Mouse (Mus musculus): ENCODE results near the gene Sim2. TPM values are rescaled to one million over a fixed set of nuclear protein-coding genes. Genes with fewer than 3 reads are reported as not detected.

Sim2 gene
- polyA plus RNA-seq (2016; fragmentation: Nextera tagmentation; extraction: Ambion mirVana): 0.04 and 0.14 TPM in 2 replicates

GRCm38 (mm10) chr16:94084711-94085602 is at the start of gene Sim2:
Gene Sim2 (plus strand): TSS chr16:94084931.
- Histone ChIP-seq H3K36me3 (replicated peaks) (no peaks in the 10 kb centered on the region), H3K9me3 (no peaks in the 10 kb centered on the region), H3K4me3 (peak within 1 kb of the TSS; percentile 45), H3K27ac (peak within 1 kb of the TSS; percentile 48), H3K4me1 (peaks cover 46% of the 10 kb centered on the region), H3K27me3 (ENCODE audit: poor library complexity, severe bottlenecking) (peaks cover 100% of the 10 kb centered on the region)
- DNase-seq (ENCODE audit: extremely low spot score, low spot score): peak; percentile 50
- under 1% methylated on average over 95 of the region's 96 CpGs for WGBS

GRCm38 (mm10) chr16:94037280-94037679 is 47.5 kb upstream of the Sim2 start:
- Histone ChIP-seq H3K9me3 (no peaks in the 10 kb centered on the region), H3K36me3 (replicated peaks) (no peaks in the 10 kb centered on the region), H3K4me1 (peaks cover 19% of the 10 kb centered on the region), H3K27ac (no peak overlapping the region), H3K27me3 (ENCODE audit: poor library complexity, severe bottlenecking) (peaks cover 48% of the 10 kb centered on the region), H3K4me3 (no peak overlapping the region)
- no peak for DNase-seq (ENCODE audit: extremely low spot score, low spot score)
- WGBS: 96% methylated on average over 7 of the region's 7 CpGs

- Histone ChIP-seq H3K9me3 (no peaks in the 10 kb centered on the region), H3K27me3 (ENCODE audit: poor library complexity, severe bottlenecking) (peaks cover 59% of the 10 kb centered on the region), H3K36me3 (replicated peaks) (no peaks in the 10 kb centered on the region), H3K4me3 (no peak overlapping the region), H3K4me1 (peaks cover 19% of the 10 kb centered on the region), H3K27ac (no peak overlapping the region)
- peak; percentile 70 for DNase-seq (ENCODE audit: extremely low spot score, low spot score)
- WGBS: 70% methylated on average over 12 of the region's 12 CpGs
These were observed 46.3 kb upstream of the Sim2 start for GRCm38 (mm10) chr16:94038272-94038985.

GRCm38 (mm10) chr16:94038986-94039341 is 45.8 kb upstream of the Sim2 start:
- Histone ChIP-seq H3K36me3 (replicated peaks) (no peaks in the 10 kb centered on the region), H3K27me3 (ENCODE audit: poor library complexity, severe bottlenecking) (peaks cover 65% of the 10 kb centered on the region), H3K27ac (no peak overlapping the region), H3K9me3 (no peaks in the 10 kb centered on the region), H3K4me1 (peaks cover 19% of the 10 kb centered on the region), H3K4me3 (no peak overlapping the region)
- WGBS: 92% methylated on average over 9 of the region's 9 CpGs
- DNase-seq (ENCODE audit: extremely low spot score, low spot score): no peak

- Histone ChIP-seq H3K9me3 (no peaks in the 10 kb centered on the region), H3K27me3 (ENCODE audit: poor library complexity, severe bottlenecking) (peaks cover 71% of the 10 kb centered on the region), H3K27ac (no peak overlapping the region), H3K4me3 (peak overlapping the region; percentile 24), H3K4me1 (peaks cover 19% of the 10 kb centered on the region), H3K36me3 (replicated peaks) (no peaks in the 10 kb centered on the region)
- 13% methylated on average over 16 of the region's 16 CpGs for WGBS
- DNase-seq (ENCODE audit: extremely low spot score, low spot score): no peak
These were observed 44.2 kb upstream of the Sim2 start for GRCm38 (mm10) chr16:94040485-94040884.

GRCm38 (mm10) chr16:94041065-94041712 is 43.5 kb upstream of the Sim2 start:
- peak; percentile 29 for DNase-seq (ENCODE audit: extremely low spot score, low spot score)
- Histone ChIP-seq H3K4me1 (peaks cover 19% of the 10 kb centered on the region), H3K27ac (no peak overlapping the region), H3K36me3 (replicated peaks) (no peaks in the 10 kb centered on the region), H3K9me3 (no peaks in the 10 kb centered on the region), H3K4me3 (peak overlapping the region; percentile 24), H3K27me3 (ENCODE audit: poor library complexity, severe bottlenecking) (peaks cover 74% of the 10 kb centered on the region)
- 44% methylated on average over 18 of the region's 18 CpGs for WGBS

- Histone ChIP-seq H3K27ac (no peak overlapping the region), H3K9me3 (no peaks in the 10 kb centered on the region), H3K27me3 (ENCODE audit: poor library complexity, severe bottlenecking) (peaks cover 61% of the 10 kb centered on the region), H3K4me3 (no peak overlapping the region), H3K4me1 (peaks cover 19% of the 10 kb centered on the region), H3K36me3 (replicated peaks) (no peaks in the 10 kb centered on the region)
- no peak for DNase-seq (ENCODE audit: extremely low spot score, low spot score)
- 82% methylated on average over 1 of the region's 1 CpGs for WGBS
These were observed 40.9 kb upstream of the Sim2 start for GRCm38 (mm10) chr16:94043797-94044196.

- H3K27ac ChIP-seq: no peak overlapping the region
- peaks cover 17% of the 10 kb centered on the region for H3K4me1 ChIP-seq
- 59% methylated on average over 7 of the region's 7 CpGs for WGBS
- peaks cover 49% of the 10 kb centered on the region for H3K27me3 ChIP-seq (ENCODE audit: poor library complexity, severe bottlenecking)
- no peaks in the 10 kb centered on the region for H3K9me3 ChIP-seq
- H3K4me3 ChIP-seq: no peak overlapping the region
- DNase-seq (ENCODE audit: extremely low spot score, low spot score): no peak
- no peaks in the 10 kb centered on the region for H3K36me3 ChIP-seq (replicated peaks)
These were observed 39.7 kb upstream of the Sim2 start for GRCm38 (mm10) chr16:94044996-94045395.

- H3K27me3 ChIP-seq (ENCODE audit: poor library complexity, severe bottlenecking): peaks cover 42% of the 10 kb centered on the region
- DNase-seq (ENCODE audit: extremely low spot score, low spot score): no peak
- H3K4me3 ChIP-seq: no peak overlapping the region
- H3K27ac ChIP-seq: no peak overlapping the region
- H3K36me3 ChIP-seq (replicated peaks): no peaks in the 10 kb centered on the region
- H3K9me3 ChIP-seq: no peaks in the 10 kb centered on the region
- H3K4me1 ChIP-seq: peaks cover 3% of the 10 kb centered on the region
- WGBS: 94% methylated on average over 3 of the region's 3 CpGs
These were observed 34.4 kb upstream of the Sim2 start for GRCm38 (mm10) chr16:94050368-94050767.

- no peak for DNase-seq (ENCODE audit: extremely low spot score, low spot score)
- no peak overlapping the region for H3K27ac ChIP-seq
- 86% methylated on average over 12 of the region's 12 CpGs for WGBS
These were observed 29.6 kb upstream of the Sim2 start for GRCm38 (mm10) chr16:94055176-94055575.

GRCm38 (mm10) chr16:94055576-94055975 is 29.2 kb upstream of the Sim2 start:
- H3K36me3 ChIP-seq (replicated peaks): no peaks in the 10 kb centered on the region
- H3K27ac ChIP-seq: no peak overlapping the region
- H3K4me1 ChIP-seq: peaks cover 20% of the 10 kb centered on the region
- no peak overlapping the region for H3K4me3 ChIP-seq
- 47% methylated on average over 8 of the region's 8 CpGs for WGBS
- DNase-seq (ENCODE audit: extremely low spot score, low spot score): no peak
- H3K27me3 ChIP-seq (ENCODE audit: poor library complexity, severe bottlenecking): peaks cover 65% of the 10 kb centered on the region
- H3K9me3 ChIP-seq: no peaks in the 10 kb centered on the region

More at GRCm38 (mm10) chr16:94055176-94055575, 29.6 kb upstream of the Sim2 start:
- Histone ChIP-seq H3K27me3 (ENCODE audit: poor library complexity, severe bottlenecking) (peaks cover 65% of the 10 kb centered on the region), H3K4me3 (no peak overlapping the region), H3K36me3 (replicated peaks) (no peaks in the 10 kb centered on the region), H3K9me3 (no peaks in the 10 kb centered on the region), H3K4me1 (peaks cover 18% of the 10 kb centered on the region)

- peak; percentile 39 for DNase-seq (ENCODE audit: extremely low spot score, low spot score)
- H3K36me3 ChIP-seq (replicated peaks): no peaks in the 10 kb centered on the region
- H3K27ac ChIP-seq: no peak overlapping the region
- no peaks in the 10 kb centered on the region for H3K9me3 ChIP-seq
- 61% methylated on average over 9 of the region's 9 CpGs for WGBS
- H3K27me3 ChIP-seq (ENCODE audit: poor library complexity, severe bottlenecking): peaks cover 32% of the 10 kb centered on the region
- H3K4me3 ChIP-seq: no peak overlapping the region
- peaks cover 28% of the 10 kb centered on the region for H3K4me1 ChIP-seq
These were observed 24.9 kb upstream of the Sim2 start for GRCm38 (mm10) chr16:94059820-94060219.
